Mouse (Mus musculus) kidney, postnatal 0 days (tissue): ENCODE measurements around the gene Ptprn2. TPM values are rescaled to one million over a fixed set of nuclear protein-coding genes. Genes with fewer than 3 reads are reported as not detected.

Experiments
- ATAC-seq: fragments of 200-750 bp; cut with Nextera tagmentation; replicated peaks from 2 replicates; pipeline ENCODE4 v1.8.0; 2017; ENCODE audit warnings: low read depth, moderate number of reproducible peaks, moderate TSS enrichment, moderate library complexity; ENCODE audit not compliant: low FRiP score
- DNase-seq: peaks from one replicate; pipeline ENCODE4 v3.0.0-alpha.2; 2016; ENCODE audit warnings: low spot score
- H3K27ac ChIP-seq: fragments of 300-500 bp; sonication (generic); 2 replicates; pipeline ENCODE4 v1.5.1; 2014; ENCODE audit warnings: mild to moderate bottlenecking
- H3K27me3 ChIP-seq: fragments of 300-500 bp; sonication (generic); 2 replicates; pipeline ENCODE4 v1.6.1; 2014; ENCODE audit warnings: low read length, mixed read lengths; ENCODE audit not compliant: insufficient read depth
- H3K36me3 ChIP-seq: fragments of 300-500 bp; sonication (generic); 2 replicates; pipeline ENCODE4 v1.6.1; 2014; ENCODE audit warnings: low read length, mixed read lengths; ENCODE audit not compliant: insufficient read depth
- H3K4me1 ChIP-seq: fragments of 300-500 bp; sonication (generic); replicated peaks from 2 replicates; pipeline ENCODE4 v1.6.1; 2014; ENCODE audit warnings: antibody characterized with exemption, low read length, mixed read lengths; ENCODE audit not compliant: insufficient read depth
- H3K4me2 ChIP-seq: fragments of 300-500 bp; sonication (generic); 2 replicates; pipeline ENCODE4 v1.6.1; 2014; ENCODE audit warnings: mild to moderate bottlenecking, low read length, moderate library complexity, mixed read lengths
- H3K4me3 ChIP-seq: fragments of 300-500 bp; sonication (generic); replicated peaks from 2 replicates; pipeline ENCODE4 v1.5.1; 2014; ENCODE audit warnings: low read depth, low read length
- H3K9ac ChIP-seq: fragments of 300-500 bp; sonication (generic); 2 replicates; pipeline ENCODE4 v1.6.1; 2014; ENCODE audit warnings: low read depth, low read length
- H3K9me3 ChIP-seq: fragments of 300-500 bp; sonication (generic); replicated peaks from 2 replicates; pipeline ENCODE4 v1.6.1; 2016; ENCODE audit warnings: low read length, inconsistent platforms, mixed read lengths
- CTCF ChIP-seq: IDR thresholded peaks from 2 replicates; pipeline ENCODE4 v1.5.1; 2016; ENCODE audit warnings: antibody characterized with exemption, low read depth, mild to moderate bottlenecking, moderate library complexity
- WGBS: fragments of 180-500 bp; shearing (Covaris S2); extraction: QIAGEN DNeasy Blood & Tissue Kit; methylation state at CpG from one replicate; pipeline ENCODE4 v1.1.7; 2014; 5-methylcytosine and 5-hydroxymethylcytosine counted together
- polyA plus RNA-seq: library from polyadenylated mRNA; unstranded; fragments of >200 nt; fragmentation: Nextera tagmentation; extraction: Ambion mirVana; gene quantifications from 2 replicates; pipeline ENCODE4 v1.2.1, GENCODE M21; 2015

Ptprn2 gene
- polyA plus RNA-seq, 1 experiment from 2014 or later: 0.03 TPM

- no peak for TF ChIP-seq CTCF
- H3K4me2 ChIP-seq: no peak overlapping the region
- H3K36me3 ChIP-seq: no peaks in the 10 kb centered on the region
- ATAC-seq: no peak
- H3K4me1 ChIP-seq: no peaks in the 10 kb centered on the region
- no peak for DNase-seq
- H3K27ac ChIP-seq: no peak overlapping the region
- no peak overlapping the region for H3K9ac ChIP-seq
- H3K9me3 ChIP-seq: no peaks in the 10 kb centered on the region
- H3K27me3 ChIP-seq: no peaks in the 10 kb centered on the region
- WGBS: 73% methylated on average over 15 of the region's 15 CpGs
- H3K4me3 ChIP-seq: no peak overlapping the region
Measured at GRCm38 (mm10) chr12:117016753-117017595, 531.5 kb downstream of the Ptprn2 start.

- Histone ChIP-seq H3K36me3 (no peaks in the 10 kb centered on the region), H3K27me3 (no peaks in the 10 kb centered on the region), H3K4me2 (no peak overlapping the region), H3K9me3 (no peaks in the 10 kb centered on the region), H3K4me1 (no peaks in the 10 kb centered on the region), H3K4me3 (no peak overlapping the region), H3K9ac (no peak overlapping the region), H3K27ac (no peak overlapping the region)
- ATAC-seq: no peak
- 29% methylated on average over 2 of the region's 2 CpGs for WGBS
- no peak for DNase-seq
- no peak for TF ChIP-seq CTCF
Measured at GRCm38 (mm10) chr12:117017912-117018311, 532.4 kb downstream of the Ptprn2 start.

GRCm38 (mm10) chr12:117023235-117023634 is 537.7 kb downstream of the Ptprn2 start:
- no peak for ATAC-seq
- DNase-seq: no peak

GRCm38 (mm10) chr12:117024916-117025315 is 539.4 kb downstream of the Ptprn2 start:
- whole genome bisulfite sequencing: 85% methylated on average over 4 of the region's 4 CpGs
- no peaks in the 10 kb centered on the region for H3K36me3 ChIP-seq
- TF ChIP-seq CTCF: no peak
- no peak overlapping the region for H3K27ac ChIP-seq
- ATAC-seq: no peak
- no peak for DNase-seq
- no peak overlapping the region for H3K9ac ChIP-seq
- H3K4me1 ChIP-seq: no peaks in the 10 kb centered on the region
- H3K9me3 ChIP-seq: no peaks in the 10 kb centered on the region
- no peaks in the 10 kb centered on the region for H3K27me3 ChIP-seq
- no peak overlapping the region for H3K4me3 ChIP-seq
- H3K4me2 ChIP-seq: no peak overlapping the region

More at GRCm38 (mm10) chr12:117023235-117023634, 537.7 kb downstream of the Ptprn2 start:
- 82% methylated on average over 4 of the region's 4 CpGs for WGBS
- Histone ChIP-seq H3K27me3 (no peaks in the 10 kb centered on the region), H3K9ac (no peak overlapping the region), H3K9me3 (no peaks in the 10 kb centered on the region), H3K4me3 (no peak overlapping the region), H3K36me3 (no peaks in the 10 kb centered on the region), H3K27ac (no peak overlapping the region), H3K4me1 (no peaks in the 10 kb centered on the region), H3K4me2 (no peak overlapping the region)
- TF ChIP-seq CTCF: no peak

GRCm38 (mm10) chr12:117025676-117026075 is 540.2 kb downstream of the Ptprn2 start:
- no peaks in the 10 kb centered on the region for H3K4me1 ChIP-seq
- H3K27me3 ChIP-seq: no peaks in the 10 kb centered on the region
- no peak overlapping the region for H3K4me3 ChIP-seq
- no peaks in the 10 kb centered on the region for H3K36me3 ChIP-seq
- H3K4me2 ChIP-seq: no peak overlapping the region
- no peak overlapping the region for H3K9ac ChIP-seq
- H3K9me3 ChIP-seq: no peaks in the 10 kb centered on the region
- H3K27ac ChIP-seq: no peak overlapping the region
- no peak for ATAC-seq
- TF ChIP-seq CTCF: no peak; the same call in 1 of the 2 replicates
- no peak for DNase-seq

GRCm38 (mm10) chr12:117027351-117027750 is 541.8 kb downstream of the Ptprn2 start:
- Histone ChIP-seq H3K36me3 (no peaks in the 10 kb centered on the region), H3K4me3 (no peak overlapping the region), H3K9me3 (no peaks in the 10 kb centered on the region), H3K9ac (no peak overlapping the region), H3K27ac (no peak overlapping the region), H3K4me2 (no peak overlapping the region), H3K27me3 (no peaks in the 10 kb centered on the region), H3K4me1 (no peaks in the 10 kb centered on the region)
- no peak for TF ChIP-seq CTCF
- ATAC-seq (no peak), DNase-seq (no peak)
- WGBS: 79% methylated on average over 6 of the region's 6 CpGs
